17 mouse cellular contexts compared by ENCODE assay signal in genomic region chr4:123192336-123192735, GRCm38 (mm10). TPM values are rescaled to one million over a fixed set of nuclear protein-coding genes. Genes with fewer than 3 reads are reported as not detected.
A peak's percentile ranks its signal among the peaks of the same experiment; 100 is the strongest.
DNase-seq lines count a peak whose midpoint lies in the region.
"Had no signal": no experiment of that assay in that cellular context is flagged by ENCODE, and none has a peak within 500 bp of the region (broad histone marks: within the 10 kb centered on the region; RNA-seq: fewer than 3 reads in every experiment).

No protein-coding gene starts in this region.

- DNase-seq in layer of hippocampus, adult 9-11 months: peak; percentile 55
- DNase-seq in layer of hippocampus, postnatal 10 days (ENCODE audit: low spot score in 2 of 2): no peak
- peak; percentile 84 for DNase-seq in right cerebral cortex, adult 18-20 months
- no peak for DNase-seq in right cerebral cortex, postnatal 14 days
- peak; percentile 44 to 67 for DNase-seq in frontal cortex, postnatal 36 days (ENCODE audit: low spot score in 2 of 2)
- peak; percentile 92 for DNase-seq in telencephalon, adult 2 months (ENCODE audit: low read depth, low spot score)
- DNase-seq in adrenal gland, postnatal 14 days: no peak
- DNase-seq: adrenal gland, postnatal 36 days; cerebellum, adult 2 months; cerebellum, postnatal 14 days; gastrocnemius, adult 2 months; heart, adult 2 months; heart, postnatal 4 days; kidney, adult 8-10 months; kidney, postnatal 4 days; lung, postnatal 36 days had no signal

RNA-seq across cellular contexts. Expression of gene Nt5c1a, which starts 9.0 kb away (rescaled TPM):
- 1 to 10 TPM; 6.9 to 7.4 TPM for total RNA-seq in layer of hippocampus, postnatal 10 days (2021)
- 23.8 and 25.4 TPM in 2 replicates for total RNA-seq in adrenal gland, postnatal 14 days (2021)
- total RNA-seq: megakaryocyte, adult 5-6 weeks had no signal

RNA-seq across cellular contexts. Expression of gene Hpcal4, which starts 9.3 kb away (rescaled TPM):
- total RNA-seq in layer of hippocampus, postnatal 10 days (2021): 100 to 1,000 TPM; 222 to 231 TPM
- 5.4 and 6.3 TPM in 2 replicates for total RNA-seq in adrenal gland, postnatal 14 days (2021)
- total RNA-seq: megakaryocyte, adult 5-6 weeks had no signal

RNA-seq across cellular contexts. Expression of gene Heyl, which starts 41.0 kb away (rescaled TPM):
- total RNA-seq in layer of hippocampus, postnatal 10 days (2021): 1 to 10 TPM; 7.3 to 8.5 TPM
- 14.1 and 17.8 TPM in 2 replicates for total RNA-seq in adrenal gland, postnatal 14 days (2021)
- total RNA-seq: megakaryocyte, adult 5-6 weeks had no signal

RNA-seq across cellular contexts. Expression of gene Ppie, which starts 52.6 kb away (rescaled TPM):
- total RNA-seq in layer of hippocampus, postnatal 10 days (2021): 10 to 100 TPM; 22.2 to 24.7 TPM
- 41.4 and 43.1 TPM in 2 replicates for total RNA-seq in adrenal gland, postnatal 14 days (2021)

Comparison
In these comparisons a context has a peak if more than half of its experiments do, and no peak if none do; other contexts are left out.
1. DNase-seq: peak in layer of hippocampus, adult 9-11 months (single experiment), right cerebral cortex, adult 18-20 months (single experiment), frontal cortex, postnatal 36 days (2 of 2) and telencephalon, adult 2 months (single experiment); none in layer of hippocampus, postnatal 10 days (0 of 2), right cerebral cortex, postnatal 14 days (single experiment) and adrenal gland, postnatal 14 days (single experiment).
2. RNA of gene Hpcal4, which starts 9.3 kb away (total RNA-seq): 222 to 231 TPM in layer of hippocampus, postnatal 10 days; 5.4 to 6.3 TPM in adrenal gland, postnatal 14 days; every median in the first group is over 10 times any median in the second.